Mouse (Mus musculus) stomach, postnatal 0 days (tissue): ENCODE measurements around the gene Alpk1.

Experiments
- CTCF ChIP-seq: IDR thresholded peaks from 2 replicates; pipeline ENCODE4 v1.5.1; 2016; ENCODE audit warnings: antibody characterized with exemption, low read depth, mild to moderate bottlenecking, moderate library complexity
- EP300 ChIP-seq: optimal IDR thresholded peaks from 2 replicates; pipeline ENCODE3; 2016; ENCODE audit warnings: antibody characterized with exemption

DNA sequence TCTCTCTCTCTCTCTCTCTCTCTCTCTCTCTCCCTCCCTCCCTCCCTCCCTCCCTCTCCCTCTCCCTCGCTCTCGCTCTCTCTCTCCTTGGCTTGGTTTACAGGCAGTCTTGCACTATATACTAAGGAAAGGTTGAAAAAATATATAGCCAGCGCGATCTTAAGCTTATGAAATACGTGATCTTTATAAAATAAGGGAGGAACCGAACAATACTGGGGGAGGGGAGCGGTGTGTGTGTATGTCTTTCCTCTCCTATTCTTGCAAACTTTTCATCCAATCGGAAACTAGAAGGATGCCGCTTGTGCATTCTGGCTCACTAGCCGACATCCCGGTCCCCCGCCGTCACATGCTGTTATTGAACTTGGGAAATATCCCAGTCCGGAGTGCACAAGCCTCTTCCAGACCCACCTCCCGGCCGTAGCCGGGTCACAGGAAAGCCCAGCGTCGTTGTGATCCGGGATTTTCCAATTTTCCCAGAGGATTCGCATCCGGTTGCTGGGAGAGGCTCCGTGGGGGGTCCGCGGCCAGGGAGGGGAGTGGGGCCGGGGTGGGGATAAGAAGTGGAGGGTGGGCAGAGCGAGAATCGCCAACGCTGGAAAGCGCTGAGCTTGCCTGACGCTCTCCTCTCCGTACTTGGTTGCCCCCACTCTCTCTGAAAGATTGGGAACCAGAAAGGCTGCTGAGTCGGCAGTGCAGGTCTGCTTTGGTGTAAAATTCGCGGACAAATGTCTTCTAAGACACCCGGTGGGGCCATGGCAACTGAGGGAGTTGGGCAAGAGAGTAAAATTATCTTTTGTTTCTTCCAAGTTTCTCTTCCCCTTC is 10.1 kb upstream of the Alpk1 start:
- TF ChIP-seq EP300 (no peak), CTCF (no peak)
